Mouse (Mus musculus) midbrain, postnatal 0 days (tissue): Measurements from ENCODE around the gene Trpc6. TPM values are rescaled to one million over a fixed set of nuclear protein-coding genes. Genes with fewer than 3 reads are reported as not detected.
A peak's percentile ranks its signal among the peaks of the same experiment; 100 is the strongest.

ENCODE experiments used
- ATAC-seq: fragments of 200-750 bp; cut with Nextera tagmentation; 2 replicates; pipeline ENCODE4 v1.8.0; 2017; ENCODE audit warnings: moderate number of reproducible peaks, mild to moderate bottlenecking, moderate TSS enrichment, moderate library complexity; ENCODE audit not compliant: low FRiP score
- DNase-seq: peaks from one replicate; pipeline ENCODE4 v3.0.0-alpha.2; 2015; ENCODE audit warnings: low spot score
- H3K27ac ChIP-seq: fragments of 300-500 bp; sonication (generic); 2 replicates; pipeline ENCODE4 v1.5.1; 2014; ENCODE audit warnings: low read depth, mild to moderate bottlenecking, low read length, mixed read lengths
- H3K27me3 ChIP-seq: fragments of 300-500 bp; sonication (generic); 2 replicates; pipeline ENCODE4 v1.6.1; 2014; ENCODE audit warnings: low read length, control low read depth, mixed read lengths; ENCODE audit not compliant: insufficient read depth
- H3K36me3 ChIP-seq: fragments of 300-500 bp; sonication (generic); 2 replicates; pipeline ENCODE4 v1.6.1; 2014; ENCODE audit warnings: low read length, control low read depth, mixed read lengths; ENCODE audit not compliant: insufficient read depth
- H3K4me1 ChIP-seq: fragments of 300-500 bp; sonication (generic); 2 replicates; pipeline ENCODE4 v1.6.1; 2014; ENCODE audit warnings: mild to moderate bottlenecking, control low read depth, antibody characterized with exemption, low read length, mixed read lengths; ENCODE audit not compliant: insufficient read depth
- H3K4me2 ChIP-seq: fragments of 300-500 bp; sonication (generic); 2 replicates; pipeline ENCODE4 v1.6.1; 2014; ENCODE audit warnings: low read depth, mild to moderate bottlenecking, low read length, mixed read lengths; ENCODE audit not compliant: poor library complexity, severe bottlenecking
- H3K4me3 ChIP-seq: fragments of 300-500 bp; sonication (generic); 2 replicates; pipeline ENCODE4 v1.5.1; 2014; ENCODE audit warnings: low read depth, mild to moderate bottlenecking, low read length, moderate library complexity
- H3K9ac ChIP-seq: fragments of 300-500 bp; sonication (generic); replicated peaks from 2 replicates; pipeline ENCODE4 v1.6.1; 2014; ENCODE audit warnings: mild to moderate bottlenecking, low read length, moderate library complexity, mixed read lengths; ENCODE audit not compliant: poor library complexity, severe bottlenecking
- H3K9me3 ChIP-seq: fragments of 300-500 bp; sonication (generic); 2 replicates; pipeline ENCODE4 v1.6.1; 2016; ENCODE audit warnings: low read length, control low read depth
- CTCF ChIP-seq: IDR thresholded peaks from 2 replicates; pipeline ENCODE4 v1.5.1; 2016; ENCODE audit warnings: antibody characterized with exemption, mild to moderate bottlenecking
- WGBS: fragments of 180-500 bp; shearing (Covaris S2); extraction: QIAGEN DNeasy Blood & Tissue Kit; methylation state at CpG from one replicate; pipeline ENCODE4 v1.1.7; 2014; 5-methylcytosine and 5-hydroxymethylcytosine counted together
- polyA plus RNA-seq: library from polyadenylated mRNA; unstranded; fragments of >200 nt; fragmentation: Nextera tagmentation; extraction: Ambion mirVana; gene quantifications from 2 replicates; pipeline ENCODE4 v1.2.1, GENCODE M21; 2015
- total RNA-seq: library from RNA; depleted of rRNA; stranded (reverse); fragments of >200 nt; gene quantifications from 2 replicates; pipeline ENCODE4 v1.2.3, GENCODE M21; 2014; rRNA removed

Trpc6 gene
- total RNA-seq (0.38 and 2.3 TPM in 2 replicates), polyA plus RNA-seq (0.62 and 0.92 TPM in 2 replicates)

GRCm38 (mm10) chr9:8544041-8544794 is at the start of gene Trpc6:
Gene Trpc6, plus strand, starts transcription at chr9:8544142.
- peaks cover 7% of the 10 kb centered on the region; the same call in 1 of the 2 replicates for H3K27me3 ChIP-seq
- H3K9ac ChIP-seq = peak within 1 kb of the TSS; percentile 52
- TF ChIP-seq CTCF = peak; percentile 29
- H3K27ac ChIP-seq = no peak within 1 kb of the TSS
- ATAC-seq = peak; percentile 89
- peak within 1 kb of the TSS; percentile 95 for H3K4me2 ChIP-seq
- peak within 1 kb of the TSS; percentile 54 for H3K4me3 ChIP-seq
- under 1% methylated on average over 42 of the region's 44 CpGs for WGBS
- no peaks in the 10 kb centered on the region for H3K4me1 ChIP-seq
- no peaks in the 10 kb centered on the region for H3K36me3 ChIP-seq
- H3K9me3 ChIP-seq = no peaks in the 10 kb centered on the region
- peak; percentile 41 for DNase-seq

GRCm38 (mm10) chr9:8520911-8521310 is 23.0 kb upstream of the Trpc6 start:
- Histone ChIP-seq H3K36me3 (no peaks in the 10 kb centered on the region), H3K4me3 (no peak overlapping the region), H3K9ac (no peak overlapping the region), H3K9me3 (no peaks in the 10 kb centered on the region), H3K4me2 (no peak overlapping the region), H3K27me3 (no peaks in the 10 kb centered on the region), H3K27ac (no peak overlapping the region), H3K4me1 (no peaks in the 10 kb centered on the region)
- ATAC-seq = no peak
- TF ChIP-seq CTCF = no peak
- no peak for DNase-seq

GRCm38 (mm10) chr9:8533670-8534069 is 10.3 kb upstream of the Trpc6 start:
- H3K27ac ChIP-seq = no peak overlapping the region
- no peak overlapping the region for H3K4me3 ChIP-seq
- H3K36me3 ChIP-seq = no peaks in the 10 kb centered on the region
- no peak for ATAC-seq
- H3K9ac ChIP-seq = no peak overlapping the region
- no peak overlapping the region for H3K4me2 ChIP-seq
- DNase-seq = no peak
- no peak for TF ChIP-seq CTCF
- H3K4me1 ChIP-seq = no peaks in the 10 kb centered on the region
- 90% methylated on average over 1 of the region's 1 CpGs for WGBS
- no peaks in the 10 kb centered on the region for H3K9me3 ChIP-seq
- H3K27me3 ChIP-seq = no peaks in the 10 kb centered on the region

GRCm38 (mm10) chr9:8545236-8545635 is 1.3 kb downstream of the Trpc6 start:
- ATAC-seq (no peak), DNase-seq (no peak)
- H3K9ac ChIP-seq = no peak overlapping the region
- no peaks in the 10 kb centered on the region for H3K9me3 ChIP-seq
- H3K4me1 ChIP-seq = no peaks in the 10 kb centered on the region
- H3K4me2 ChIP-seq = 0 out of 2 replicates have a peak overlapping the region, but pooled peaks have one; percentile 95
- WGBS = 71% methylated on average over 2 of the region's 2 CpGs
- H3K4me3 ChIP-seq = no peak overlapping the region
- H3K27me3 ChIP-seq = peaks cover 7% of the 10 kb centered on the region; the same call in 1 of the 2 replicates
- H3K36me3 ChIP-seq = no peaks in the 10 kb centered on the region
- TF ChIP-seq CTCF = no peak
- H3K27ac ChIP-seq = no peak overlapping the region

- WGBS = 68% methylated on average over 1 of the region's 1 CpGs
- Histone ChIP-seq H3K4me2 (no peak overlapping the region), H3K27ac (no peak overlapping the region), H3K36me3 (no peaks in the 10 kb centered on the region), H3K9ac (no peak overlapping the region), H3K9me3 (no peaks in the 10 kb centered on the region), H3K4me3 (no peak overlapping the region), H3K27me3 (no peaks in the 10 kb centered on the region), H3K4me1 (no peaks in the 10 kb centered on the region)
- TF ChIP-seq CTCF = no peak
- DNase-seq (no peak), ATAC-seq (no peak)
These were observed 14.6 kb downstream of the Trpc6 start for GRCm38 (mm10) chr9:8558574-8558973.

GRCm38 (mm10) chr9:8592618-8593017 is 48.7 kb downstream of the Trpc6 start:
- no peak overlapping the region for H3K4me2 ChIP-seq
- DNase-seq (no peak), ATAC-seq (no peak)
- no peaks in the 10 kb centered on the region for H3K36me3 ChIP-seq
- peak; percentile 34 for TF ChIP-seq CTCF
- H3K27me3 ChIP-seq = no peaks in the 10 kb centered on the region
- no peak overlapping the region for H3K4me3 ChIP-seq
- 50% methylated on average over 6 of the region's 6 CpGs for WGBS
- H3K9me3 ChIP-seq = no peaks in the 10 kb centered on the region
- H3K9ac ChIP-seq = no peak overlapping the region
- no peak overlapping the region for H3K27ac ChIP-seq
- H3K4me1 ChIP-seq = no peaks in the 10 kb centered on the region
